Mouse (Mus musculus): Measurements from ENCODE around the gene Vmn1r158. TPM values are rescaled to one million over a fixed set of nuclear protein-coding genes. Genes with fewer than 3 reads are reported as not detected.

Vmn1r158 gene
- polyA plus RNA-seq (2015; fragmentation: Illumina TruSeq; extraction: RNeasy Lipid Tissue Mini Kit (QIAGEN cat#74804); ENCODE audit: insufficient read depth, low replicate concordance), result not detected

GRCm38 (mm10) chr7:22790682-22791081 is at the start of gene Vmn1r158:
Gene Vmn1r158, minus strand, starts transcription at chr7:22790782.

GRCm38 (mm10) chr7:22761397-22761796 is 29.2 kb downstream of the Vmn1r158 start, which contains the start of gene Vmn1r157:
Gene Vmn1r157, plus strand, starts transcription at chr7:22761697.

Other genes starting within 250 kb of the Vmn1r158 start
- gene Gm4201, start 225.4 kb downstream of the Vmn1r158 start, polyA plus RNA-seq (2015; fragmentation: Illumina TruSeq; extraction: RNeasy Lipid Tissue Mini Kit (QIAGEN cat#74804); ENCODE audit: insufficient read depth, low replicate concordance), result not detected
- gene Gm4565, start 202.7 kb downstream of the Vmn1r158 start, polyA plus RNA-seq (2015; fragmentation: Illumina TruSeq; extraction: RNeasy Lipid Tissue Mini Kit (QIAGEN cat#74804); ENCODE audit: insufficient read depth, low replicate concordance), result not detected
- gene Vmn1r155, start 132.8 kb downstream of the Vmn1r158 start, polyA plus RNA-seq (2015; fragmentation: Illumina TruSeq; extraction: RNeasy Lipid Tissue Mini Kit (QIAGEN cat#74804); ENCODE audit: insufficient read depth, low replicate concordance), result not detected
- not detected for gene Gm8693, start 98.5 kb downstream of the Vmn1r158 start, polyA plus RNA-seq (2015; fragmentation: Illumina TruSeq; extraction: RNeasy Lipid Tissue Mini Kit (QIAGEN cat#74804); ENCODE audit: insufficient read depth, low replicate concordance)
- gene Gm4567, start 71.1 kb downstream of the Vmn1r158 start, polyA plus RNA-seq (2015; fragmentation: Illumina TruSeq; extraction: RNeasy Lipid Tissue Mini Kit (QIAGEN cat#74804); ENCODE audit: insufficient read depth, low replicate concordance), result not detected
- not detected for gene Vmn1r157, start 29.1 kb downstream of the Vmn1r158 start, polyA plus RNA-seq (2015; fragmentation: Illumina TruSeq; extraction: RNeasy Lipid Tissue Mini Kit (QIAGEN cat#74804); ENCODE audit: insufficient read depth, low replicate concordance)
- not detected for gene Vmn1r159, start 52.8 kb upstream of the Vmn1r158 start, polyA plus RNA-seq (2015; fragmentation: Illumina TruSeq; extraction: RNeasy Lipid Tissue Mini Kit (QIAGEN cat#74804); ENCODE audit: insufficient read depth, low replicate concordance)
- not detected for gene Vmn1r160, start 80.4 kb upstream of the Vmn1r158 start, polyA plus RNA-seq (2015; fragmentation: Illumina TruSeq; extraction: RNeasy Lipid Tissue Mini Kit (QIAGEN cat#74804); ENCODE audit: insufficient read depth, low replicate concordance)
- gene Gm4214, start 193.9 kb upstream of the Vmn1r158 start, polyA plus RNA-seq (2015; fragmentation: Illumina TruSeq; extraction: RNeasy Lipid Tissue Mini Kit (QIAGEN cat#74804); ENCODE audit: insufficient read depth, low replicate concordance), result not detected
- gene Gm4216, start 229.1 kb upstream of the Vmn1r158 start, polyA plus RNA-seq (2015; fragmentation: Illumina TruSeq; extraction: RNeasy Lipid Tissue Mini Kit (QIAGEN cat#74804); ENCODE audit: insufficient read depth, low replicate concordance), result not detected